Mouse (Mus musculus) T-helper 2 cell (primary cell): ENCODE data around the gene Cldn10.
"Not testable (repeated sequence)": the region's sequence is repeated elsewhere in the genome, so short reads cannot be mapped to it uniquely, and the experiment has no call there.

Source experiments
- in situ Hi-C: fragments of 300-600 bp; cut with MboI, MseI; formaldehyde crosslinking; loops from one replicate; pipeline ENCODE4 v1.15.1; 2025; ENCODE audit warnings: high pct_unique_total_duplicates

The Cldn10 gene

DNA sequence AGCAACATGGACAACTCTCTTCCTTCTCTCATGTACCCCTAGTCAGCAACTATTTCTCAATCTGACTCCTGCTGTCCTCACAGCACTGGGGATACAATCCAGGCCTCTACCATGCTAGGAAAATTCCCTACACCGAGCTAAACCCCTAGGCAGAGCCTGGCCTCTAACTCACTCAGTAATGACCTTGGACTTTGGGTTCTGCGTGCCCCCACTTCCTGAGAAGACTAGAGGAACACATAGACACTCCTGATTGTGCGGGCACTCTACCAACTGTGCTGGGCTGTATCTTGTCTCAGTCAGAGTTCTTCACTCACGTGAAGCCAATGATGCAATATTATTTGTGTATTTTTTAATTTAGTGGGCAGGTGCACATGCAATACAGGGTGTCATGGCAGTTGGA is 10.2 kb upstream of the Cldn10 start:
- in situ Hi-C loops: no loop called here

- in situ Hi-C loops: no loop called here
Observed at GRCm38 (mm10) chr14:118781601-118782000, 6.1 kb upstream of the Cldn10 start.

GRCm38 (mm10) chr14:118782241-118782640 is 5.5 kb upstream of the Cldn10 start:
- in situ Hi-C loops: no loop called here

GRCm38 (mm10) chr14:118783326-118783935 is 4.3 kb upstream of the Cldn10 start:
- in situ Hi-C loops: no loop called here

DNA sequence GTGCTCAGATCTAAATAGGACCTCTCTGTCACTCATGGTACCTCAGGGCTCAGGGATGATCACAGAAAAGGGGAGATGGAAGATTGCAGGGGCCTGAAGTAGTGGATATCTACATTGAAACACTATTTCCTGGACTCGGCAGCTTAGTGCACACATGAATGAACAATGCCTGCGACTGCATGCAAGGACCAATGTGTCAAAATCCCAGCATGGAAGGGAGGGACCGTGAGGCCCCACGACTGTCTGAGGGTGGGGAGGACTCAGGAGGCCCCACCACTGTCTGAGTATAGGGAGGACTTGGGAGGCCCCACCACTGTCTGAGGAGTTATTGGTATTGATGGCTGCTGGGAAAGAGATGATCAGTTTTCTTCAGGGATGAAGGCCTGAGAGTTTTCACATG is 2.5 kb downstream of the Cldn10 start:
- in situ Hi-C loops: no loop called here

DNA sequence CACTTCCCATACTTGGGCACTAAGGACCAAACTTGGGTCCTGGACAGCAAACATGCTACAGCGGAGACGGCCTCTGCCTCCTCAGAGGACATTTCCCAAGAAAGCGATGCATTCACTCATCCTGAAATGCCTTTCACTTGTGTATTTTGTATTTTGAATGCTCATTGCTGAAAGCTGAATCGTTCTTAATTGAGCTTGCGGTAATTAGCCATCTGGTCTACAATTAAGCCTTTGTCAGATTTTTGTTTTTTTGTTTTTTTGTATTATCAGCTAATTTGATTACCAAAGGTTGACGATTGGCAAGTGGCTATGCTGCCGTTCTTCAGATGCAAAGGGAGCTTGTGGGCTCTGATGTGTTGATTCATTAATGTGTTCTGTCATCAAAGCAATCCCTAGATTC is 5.2 kb downstream of the Cldn10 start:
- in situ Hi-C loops: no loop called here

GRCm38 (mm10) chr14:118793416-118793815 is 5.7 kb downstream of the Cldn10 start:
- in situ Hi-C loops: no loop called here

- in situ Hi-C loops: no loop called here
Observed at GRCm38 (mm10) chr14:118794196-118794595, 6.5 kb downstream of the Cldn10 start.

GRCm38 (mm10) chr14:118794893-118795292 is 7.2 kb downstream of the Cldn10 start:
- in situ Hi-C loops: no loop called here

- in situ Hi-C loops: no loop called here
Observed at GRCm38 (mm10) chr14:118795915-118796693, 8.4 kb downstream of the Cldn10 start.

- in situ Hi-C loops: no loop called here
Observed at GRCm38 (mm10) chr14:118796694-118797058, 9.0 kb downstream of the Cldn10 start.

DNA sequence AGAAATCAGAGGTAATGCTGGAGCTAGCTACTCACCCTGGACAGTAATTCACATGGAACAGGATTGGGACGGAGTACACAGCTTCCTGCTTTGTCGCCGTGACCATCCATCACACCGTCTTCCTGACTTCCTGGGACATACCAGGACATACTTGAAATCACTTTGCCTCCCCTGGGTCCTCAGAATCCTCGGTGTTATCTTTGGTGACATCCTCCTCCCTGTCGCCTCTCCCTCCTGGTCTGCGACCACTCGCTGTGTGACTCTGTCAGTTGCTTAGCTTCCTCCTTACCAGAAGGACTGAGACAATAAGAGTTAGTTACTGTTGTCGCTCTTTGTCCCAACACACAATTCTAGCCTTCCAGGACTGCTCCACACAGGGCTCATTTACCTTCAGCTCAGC is 9.6 kb downstream of the Cldn10 start:
- in situ Hi-C loops: no loop called here

DNA sequence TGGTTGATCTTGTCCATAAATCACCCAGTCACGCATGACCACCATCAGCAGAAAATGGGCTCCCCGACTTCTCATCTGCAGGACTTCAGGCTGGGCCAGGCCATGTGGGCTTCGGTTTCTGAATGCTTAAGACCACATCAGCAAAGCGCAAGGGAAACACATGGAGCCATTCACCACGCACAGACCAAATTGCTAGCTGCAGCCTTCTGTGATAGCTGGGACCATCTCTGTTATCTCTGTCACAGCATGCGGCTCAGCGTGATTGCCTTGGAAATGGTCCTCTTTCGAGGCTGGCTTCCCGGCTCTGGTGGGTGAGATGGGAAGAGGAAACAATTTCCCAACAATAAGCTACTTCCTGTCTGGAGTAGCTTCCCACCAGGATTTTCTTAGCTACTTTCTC is 12.2 kb downstream of the Cldn10 start:
- in situ Hi-C loops: no loop called here

DNA sequence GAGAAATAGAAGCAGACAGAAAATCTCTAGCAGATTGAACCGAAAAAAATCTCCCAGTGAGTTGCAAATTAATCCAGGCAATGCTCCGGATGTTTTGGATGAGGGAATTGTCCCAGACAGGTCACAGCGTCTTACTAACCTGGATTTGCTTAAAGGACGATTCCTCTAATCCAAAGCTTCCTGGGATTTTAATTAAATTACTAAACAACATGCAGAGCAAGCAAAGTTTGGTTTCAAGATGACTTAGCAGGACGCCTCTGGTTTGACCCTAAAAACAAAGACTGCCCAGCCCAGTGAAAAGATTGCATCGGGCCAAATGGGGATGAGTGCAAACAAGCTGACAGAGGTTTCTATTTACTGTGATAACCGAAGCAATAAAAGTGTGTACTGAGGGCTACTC is 16.2 kb downstream of the Cldn10 start:
- in situ Hi-C loops: no loop called here

DNA sequence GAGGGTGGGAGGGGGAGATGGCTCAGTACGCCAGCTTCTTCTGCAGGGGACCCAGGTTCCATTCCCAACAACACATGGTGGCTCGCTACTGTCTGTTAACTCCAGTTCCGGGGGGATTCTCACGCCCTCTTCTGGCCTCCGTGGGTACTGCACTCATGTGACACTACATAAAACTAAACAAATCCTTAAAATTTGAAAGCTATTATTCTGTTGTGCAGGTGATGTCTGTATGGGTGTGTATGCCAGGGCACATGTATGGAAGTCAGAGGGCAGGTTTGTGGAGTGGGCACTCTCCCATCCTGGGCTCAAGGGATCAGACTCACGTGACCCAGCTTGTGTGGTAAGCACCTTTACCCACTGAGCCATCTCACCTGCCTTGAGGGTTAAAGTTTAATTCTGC is 16.6 kb downstream of the Cldn10 start:
- in situ Hi-C loops: no loop called here

DNA sequence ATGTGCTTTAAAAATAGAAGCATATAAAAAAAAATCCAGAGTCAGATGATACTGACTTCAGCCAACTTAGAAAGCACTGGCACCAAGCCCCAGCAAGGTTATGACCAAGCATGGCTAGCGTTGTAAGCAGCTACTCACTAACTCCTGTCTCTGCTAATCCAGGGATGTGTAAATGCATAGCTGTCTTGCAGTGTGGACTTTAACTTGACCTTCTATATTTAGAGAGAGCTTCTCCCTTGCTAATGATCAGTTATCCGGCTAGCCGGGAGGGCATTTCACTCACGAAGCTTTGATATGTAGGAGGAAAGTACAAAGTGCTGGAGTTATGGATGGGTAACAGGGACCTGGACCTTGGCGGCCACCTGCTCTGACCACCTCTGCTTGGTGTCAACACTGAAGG is 19.9 kb downstream of the Cldn10 start:
- in situ Hi-C loops: no loop called here

DNA sequence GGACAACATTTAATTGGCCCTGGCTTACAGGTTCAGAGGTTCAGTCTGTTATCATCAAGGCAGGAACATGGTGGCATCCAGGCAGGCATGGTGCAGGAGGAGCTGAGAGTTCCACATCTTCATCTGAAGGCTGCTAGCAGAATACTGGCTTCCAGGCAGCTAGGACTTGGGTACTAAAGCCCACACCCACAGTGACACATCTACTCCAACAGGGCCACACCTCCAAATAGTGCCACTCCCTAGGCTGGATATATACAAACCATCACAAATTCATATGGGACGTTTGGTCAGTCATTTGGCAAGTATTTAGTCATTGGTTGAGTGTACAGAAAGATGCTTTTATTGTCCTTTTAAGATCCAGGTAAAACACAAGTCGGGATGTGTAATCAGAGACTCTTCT is 20.5 kb downstream of the Cldn10 start:
- in situ Hi-C loops: not testable (repeated sequence)

DNA sequence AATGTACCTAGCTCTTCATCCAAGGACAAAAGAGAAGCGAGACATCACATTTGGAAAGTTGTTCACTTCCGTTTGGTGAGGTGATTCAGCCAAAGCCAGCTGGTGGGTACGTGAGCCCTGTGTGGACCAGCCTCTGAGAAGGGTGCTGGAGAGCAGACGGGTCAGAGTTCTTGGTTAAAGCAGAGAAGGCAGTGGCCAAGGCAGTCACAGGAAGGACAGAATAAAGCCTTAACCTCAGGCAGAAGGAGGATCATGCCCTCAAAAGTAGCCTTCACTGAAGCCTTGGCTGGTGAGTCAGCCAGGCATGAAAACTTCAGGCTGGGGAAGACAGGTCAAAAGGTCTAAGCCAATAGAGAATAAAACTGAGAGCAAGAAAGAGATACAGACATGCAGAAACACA is 22.0 kb downstream of the Cldn10 start:
- in situ Hi-C loops: no loop called here

GRCm38 (mm10) chr14:118811256-118811655 is 23.5 kb downstream of the Cldn10 start:
- in situ Hi-C loops: not testable (repeated sequence)

DNA sequence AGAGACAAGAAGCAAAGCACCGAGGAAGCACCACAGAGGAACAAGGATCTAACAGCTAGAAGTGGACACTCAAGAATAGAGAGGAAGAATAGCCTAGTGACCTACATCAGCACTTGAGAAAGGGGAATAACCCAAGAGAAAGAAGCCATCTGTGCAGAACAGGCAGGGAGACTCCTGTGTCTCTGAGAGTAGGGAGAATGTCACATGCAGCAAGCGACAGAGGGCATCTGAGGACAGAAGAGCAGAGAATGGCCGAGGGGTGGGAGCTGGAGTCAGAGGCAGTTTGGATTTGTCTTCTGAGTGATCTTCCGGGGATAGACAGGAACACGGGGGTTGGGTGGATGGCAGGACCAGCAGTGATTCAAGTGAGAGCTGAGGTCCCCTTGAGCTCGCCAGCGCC is 25.4 kb downstream of the Cldn10 start:
- in situ Hi-C loops: no loop called here

- in situ Hi-C loops: loop anchor here (5.0 kb wide), 1 partner anchor 211 kb away; no protein-coding TSS in a partner anchor
Observed at GRCm38 (mm10) chr14:118816503-118816902, 28.8 kb downstream of the Cldn10 start.

DNA sequence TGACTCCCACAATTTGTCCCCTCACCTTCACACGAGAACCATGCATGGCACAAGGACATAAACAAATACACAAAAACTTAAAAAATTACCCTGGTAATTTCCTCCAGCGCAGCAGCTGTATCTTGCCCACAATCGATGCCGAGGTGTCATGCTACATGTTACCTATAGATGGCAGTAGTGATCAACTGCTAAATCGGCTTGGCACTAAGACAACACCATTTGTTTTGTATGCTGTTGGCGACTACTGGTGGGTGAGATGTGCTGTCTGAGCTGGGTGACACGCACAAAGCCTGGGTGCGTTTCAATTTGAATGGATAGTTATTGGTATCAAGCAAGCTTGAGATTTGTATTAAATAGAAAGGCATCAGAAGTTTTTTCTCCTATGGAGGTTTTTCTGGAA is 32.4 kb downstream of the Cldn10 start:
- in situ Hi-C loops: no loop called here

GRCm38 (mm10) chr14:118822816-118823215 is 35.1 kb downstream of the Cldn10 start:
- in situ Hi-C loops: no loop called here

DNA sequence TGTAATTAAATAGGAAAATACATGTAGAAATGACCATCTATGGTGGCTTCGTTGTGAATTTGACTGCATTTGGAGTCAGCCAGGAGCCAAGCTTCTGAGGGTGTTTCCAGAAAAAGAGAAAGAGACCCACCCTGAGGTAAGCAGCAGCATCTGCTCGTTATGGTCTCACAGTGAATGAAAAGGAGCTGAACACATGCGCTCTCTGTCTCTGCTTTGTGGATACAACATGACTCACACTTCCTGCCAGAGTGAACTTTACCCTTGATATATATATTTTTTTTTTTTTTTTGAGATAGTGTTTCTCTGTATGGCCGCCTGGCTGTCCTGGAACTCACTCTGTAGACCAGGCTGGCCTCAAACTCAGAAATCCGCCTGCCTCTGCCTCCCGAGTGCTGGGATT is 35.6 kb downstream of the Cldn10 start:
- in situ Hi-C loops: no loop called here
